Mouse (Mus musculus): ENCODE results near the gene Stbd1.

The Stbd1 gene

DNA sequence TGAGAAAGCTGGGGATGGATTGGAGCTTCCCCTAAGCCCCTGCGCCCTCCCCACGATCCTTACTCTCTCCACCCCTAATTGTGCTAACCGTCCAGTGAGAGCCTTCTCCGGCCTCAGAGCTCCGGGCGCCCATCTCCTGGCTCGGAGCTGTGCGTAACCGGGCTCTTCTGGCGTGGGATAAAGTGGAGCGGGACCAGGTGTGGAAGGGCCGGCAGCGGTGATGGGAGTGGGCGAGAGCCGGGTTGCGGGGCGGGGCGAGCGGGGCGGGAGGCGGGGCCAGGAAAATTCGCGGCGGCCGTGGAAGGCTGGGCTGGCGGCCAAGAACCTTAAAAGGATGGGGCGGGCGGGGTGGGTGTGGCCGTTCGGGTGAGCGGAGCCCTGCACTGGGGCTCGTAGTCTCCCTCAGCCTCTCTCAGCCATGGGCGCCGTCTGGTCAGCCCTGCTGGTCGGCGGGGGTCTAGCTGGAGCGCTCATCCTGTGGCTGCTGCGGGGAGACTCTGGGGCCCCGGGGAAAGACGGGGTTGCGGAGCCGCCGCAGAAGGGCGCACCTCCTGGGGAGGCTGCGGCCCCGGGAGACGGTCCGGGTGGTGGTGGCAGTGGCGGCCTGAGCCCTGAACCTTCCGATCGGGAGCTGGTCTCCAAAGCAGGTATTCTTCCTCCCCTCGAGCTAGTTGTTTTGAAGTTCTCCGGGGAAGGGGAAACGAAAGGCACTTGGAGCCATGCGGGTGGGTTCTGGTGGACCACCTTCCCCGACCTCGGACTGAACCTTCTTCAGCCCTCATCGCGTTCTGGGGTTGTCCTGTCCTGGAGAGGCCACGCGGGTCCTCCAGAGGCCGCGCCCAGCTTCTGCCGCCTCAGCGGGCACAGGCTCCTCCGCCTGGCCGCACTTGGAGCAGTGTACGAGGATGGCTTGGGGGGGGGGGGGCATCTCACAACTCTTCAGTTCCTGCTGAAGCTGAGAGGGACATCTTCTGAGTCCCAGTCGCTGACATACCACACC, at the start of gene Stbd1:
Gene Stbd1, plus strand, starts transcription at position 351 of the 1,000 bp plus-strand sequence.
- DNase-seq (ENCODE audit: inconsistent ontology term), result peak; percentile 85

DNA sequence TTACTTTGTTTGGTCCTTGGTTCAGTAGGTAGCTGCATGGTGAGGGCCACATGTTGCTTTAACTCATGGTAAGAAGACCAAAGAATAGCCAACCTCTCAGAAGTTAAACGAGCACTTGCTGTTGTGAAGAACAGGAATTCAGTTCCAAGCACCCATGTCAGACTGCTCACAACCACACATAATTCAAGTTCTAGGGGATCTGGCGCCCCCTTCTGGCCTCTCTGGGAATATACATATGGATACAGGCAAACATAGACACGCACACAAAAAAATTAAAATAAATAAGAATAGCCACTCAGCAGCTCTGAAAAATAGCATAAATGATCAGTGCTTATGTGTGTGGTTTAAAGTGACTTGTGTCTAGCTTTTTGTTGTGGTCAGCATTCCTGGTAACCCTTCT, 48.9 kb upstream of the Stbd1 start:
- no peak for DNase-seq (ENCODE audit: inconsistent ontology term)

DNA sequence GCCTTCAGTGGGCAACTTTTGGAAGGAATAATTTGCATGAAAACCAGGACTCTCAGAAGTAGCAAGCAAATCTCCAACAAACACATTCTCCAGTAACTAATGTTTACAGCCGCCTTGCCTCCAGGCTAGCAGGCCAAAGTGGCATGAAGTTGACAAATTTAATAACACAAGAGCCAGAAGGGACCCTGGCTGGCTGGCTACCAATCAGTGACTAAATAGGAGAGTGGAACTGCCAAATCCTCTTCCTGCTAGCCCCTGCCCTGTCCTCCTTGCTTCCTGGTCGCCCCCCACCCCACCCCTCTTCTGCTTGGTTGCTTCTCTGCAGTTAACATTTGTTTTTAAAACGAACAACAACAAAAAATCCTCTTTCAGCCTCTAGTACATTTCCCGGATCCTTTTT, 48.4 kb upstream of the Stbd1 start:
- peak; percentile 25 for DNase-seq (ENCODE audit: inconsistent ontology term)

DNA sequence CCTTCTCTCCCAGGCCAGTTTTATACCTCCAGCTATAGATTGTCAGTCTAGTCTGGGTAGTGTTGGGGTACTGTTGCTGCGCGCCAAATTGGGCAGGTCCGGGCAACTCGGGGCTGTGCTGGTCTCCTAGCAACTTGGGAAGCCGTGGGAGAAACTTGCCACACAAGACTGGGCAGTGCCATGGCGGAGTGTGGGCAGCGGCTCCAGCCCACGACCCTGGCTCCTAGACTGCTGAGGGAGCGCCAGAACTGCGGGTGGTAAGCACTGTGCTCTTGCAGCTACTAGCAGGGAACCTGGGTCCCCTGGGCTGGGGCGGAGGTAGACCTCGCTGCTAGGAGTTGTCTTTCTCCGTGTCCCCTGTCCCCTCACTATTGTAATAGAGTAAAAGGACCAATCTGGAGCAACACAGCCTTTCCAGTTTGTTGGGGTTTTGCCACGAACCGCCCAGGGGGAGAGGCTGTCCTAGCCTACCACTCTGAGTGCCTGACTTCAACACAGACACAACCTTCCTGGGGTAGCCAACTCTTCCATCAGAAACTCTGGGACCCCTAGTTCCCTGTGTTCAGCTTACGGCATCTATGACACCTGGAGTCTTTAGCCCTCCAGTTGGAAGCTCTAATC, 47.8 kb upstream of the Stbd1 start, which contains the start of gene Fam47e:
Gene Fam47e, plus strand, starts transcription at position 179 of the 621 bp plus-strand sequence.
- DNase-seq (ENCODE audit: inconsistent ontology term), result peak; percentile 32

DNA sequence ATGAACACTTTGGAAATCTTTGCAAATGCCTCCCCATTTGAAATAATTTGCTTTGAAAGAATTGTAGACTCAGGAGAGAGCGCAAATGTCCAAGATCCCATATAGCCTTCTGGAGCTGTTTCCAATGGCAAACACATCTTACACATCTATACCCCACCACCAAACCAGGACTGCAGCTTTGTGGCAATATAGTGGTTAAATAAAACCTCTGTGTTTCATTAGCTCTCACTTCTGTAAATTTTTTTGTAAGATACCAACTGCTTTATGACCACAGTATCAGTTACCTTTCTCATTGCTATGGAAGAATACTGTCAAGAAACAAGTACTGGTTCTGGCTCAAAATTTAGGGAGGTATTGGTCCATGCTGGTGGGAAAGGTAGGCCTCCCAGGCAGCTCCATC, 46.9 kb upstream of the Stbd1 start:
- DNase-seq (ENCODE audit: inconsistent ontology term), result no peak

DNA sequence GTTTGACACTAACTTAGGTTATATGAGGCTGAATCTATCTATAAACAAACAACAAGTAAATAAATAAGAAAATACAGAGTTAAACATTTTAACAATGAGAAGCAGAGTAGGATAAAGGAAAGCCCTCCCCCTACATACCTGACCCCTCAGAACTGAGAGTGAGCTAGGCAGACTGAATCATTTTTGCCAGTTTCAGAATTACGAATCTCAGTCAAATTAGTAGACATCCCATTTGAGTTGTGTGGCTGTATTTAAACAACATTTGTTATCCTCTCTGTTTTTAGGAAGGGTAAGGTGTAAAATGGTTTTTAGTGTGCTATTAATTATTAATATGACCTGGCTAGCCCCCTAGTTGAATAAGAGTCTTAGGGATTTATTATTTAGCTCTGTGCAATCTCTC, 45.3 kb upstream of the Stbd1 start:
- DNase-seq (ENCODE audit: inconsistent ontology term), result no peak

DNA sequence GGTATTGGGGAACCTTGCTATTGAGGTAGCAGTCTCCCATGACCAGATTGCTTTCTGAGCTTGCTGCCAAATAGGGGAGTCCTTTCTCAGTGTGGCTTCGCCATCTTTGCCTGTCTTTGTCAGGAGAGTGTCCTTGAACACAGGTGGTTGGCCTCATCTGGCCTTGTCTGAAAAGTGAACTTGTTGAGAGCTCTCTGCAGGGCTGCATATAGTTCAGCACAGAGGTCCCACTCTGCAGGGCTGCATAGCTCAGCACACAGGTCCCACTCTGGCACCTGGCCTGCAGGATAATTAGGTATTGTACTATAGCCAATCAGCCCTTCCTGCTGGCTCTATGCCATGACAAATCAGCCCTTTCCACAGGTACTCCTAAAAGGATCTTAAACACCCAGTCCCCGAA, 42.6 kb upstream of the Stbd1 start:
- DNase-seq (ENCODE audit: inconsistent ontology term), result no peak

DNA sequence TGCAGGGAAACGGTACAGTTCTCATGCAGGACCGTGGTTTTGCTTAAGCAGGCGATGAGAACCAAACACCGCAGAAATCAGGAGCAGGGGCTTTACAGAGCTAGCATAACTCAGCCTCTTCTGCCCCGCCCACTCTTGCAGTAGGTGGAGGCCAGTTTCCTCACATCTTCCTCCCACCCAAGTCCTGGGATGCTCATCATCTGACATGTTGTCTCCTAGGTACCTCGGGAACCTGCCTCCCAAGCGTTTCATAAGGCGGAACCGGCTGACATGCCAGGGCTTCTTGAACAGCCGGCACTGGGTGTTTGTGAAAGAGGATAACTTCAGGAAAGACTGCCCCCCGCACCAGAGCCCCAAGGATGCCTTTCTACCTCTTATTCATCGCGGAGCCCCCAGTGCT, 40.8 kb upstream of the Stbd1 start:
- no peak for DNase-seq (ENCODE audit: inconsistent ontology term)

DNA sequence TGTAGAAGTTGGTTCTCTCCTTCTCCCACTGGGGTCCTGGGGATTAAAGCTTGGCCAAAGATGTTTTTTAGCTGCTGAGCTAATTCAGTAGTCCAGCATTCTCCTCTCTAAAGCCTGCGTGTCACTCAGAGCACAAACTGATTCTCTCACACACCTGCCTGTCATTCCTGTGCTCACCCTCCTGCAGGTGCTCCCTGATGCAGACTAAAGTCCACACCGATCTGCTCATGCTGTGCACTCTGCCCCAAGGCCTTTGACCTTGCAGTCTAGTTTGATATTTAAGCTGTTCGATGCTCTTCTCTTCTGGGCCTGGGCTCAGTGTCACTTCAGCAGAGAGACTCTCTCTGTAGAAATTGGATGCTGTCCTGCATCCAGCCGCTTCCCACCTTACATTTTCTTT, 31.6 kb upstream of the Stbd1 start:
- DNase-seq (ENCODE audit: inconsistent ontology term), result no peak

DNA sequence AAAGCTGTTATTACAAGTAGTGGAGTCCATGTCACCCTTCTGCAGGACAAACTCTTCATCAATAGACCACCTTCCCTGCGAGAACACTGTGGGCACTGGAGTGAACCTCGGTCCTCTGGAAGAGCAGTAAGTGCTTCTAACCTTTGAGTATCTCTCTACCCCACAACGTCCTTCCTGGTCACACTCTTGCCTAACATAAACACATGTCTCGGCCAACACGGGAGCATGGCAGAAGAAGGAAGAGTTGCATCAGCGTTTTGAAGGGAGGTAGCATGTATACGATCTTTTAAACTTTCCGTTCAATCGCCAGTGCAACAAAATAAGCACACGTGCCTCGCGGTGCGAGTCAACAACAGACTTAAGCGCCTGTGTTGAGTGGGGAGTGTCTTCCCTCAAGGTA, 23.3 kb upstream of the Stbd1 start:
- no peak for DNase-seq (ENCODE audit: inconsistent ontology term)

DNA sequence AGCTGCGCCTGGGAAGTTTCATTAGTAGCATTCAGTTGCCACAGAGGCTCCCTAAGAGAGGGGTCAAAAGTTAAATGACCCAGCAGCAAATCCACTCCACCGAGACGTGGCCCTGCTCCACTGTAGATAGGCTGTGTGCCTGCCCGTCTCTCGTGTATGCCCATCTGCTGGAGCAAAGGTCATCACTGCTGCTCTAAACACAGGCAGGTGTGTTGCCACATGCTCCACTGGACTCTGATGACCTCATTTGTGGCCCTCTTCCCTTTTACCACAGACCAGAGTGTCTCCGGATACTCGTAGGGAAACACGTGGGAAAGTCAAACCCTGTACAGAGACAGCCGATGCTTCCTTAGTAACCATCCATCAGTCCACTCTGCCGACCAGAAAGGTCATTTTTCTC, 16.9 kb upstream of the Stbd1 start:
- DNase-seq (ENCODE audit: inconsistent ontology term), result no peak

DNA sequence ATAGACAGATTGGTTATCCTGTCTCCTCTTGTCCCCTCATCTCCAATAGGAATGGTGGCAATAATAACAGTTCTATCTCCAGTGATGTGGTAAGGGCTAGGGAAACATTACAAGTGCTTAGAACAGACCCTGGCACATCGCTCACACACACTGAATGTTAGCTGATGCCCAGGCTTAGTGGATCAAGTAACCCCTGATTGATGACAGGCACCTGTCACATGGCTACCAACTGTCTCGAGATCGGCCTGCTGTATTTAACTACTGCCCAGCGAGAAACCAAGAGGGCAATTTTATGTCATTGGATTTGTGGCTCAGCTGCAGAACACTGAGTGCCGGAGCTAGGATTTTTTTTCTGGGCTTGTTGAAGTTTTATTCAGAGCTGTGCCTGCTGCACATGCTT, 7.8 kb upstream of the Stbd1 start:
- no peak for DNase-seq (ENCODE audit: inconsistent ontology term)

DNA sequence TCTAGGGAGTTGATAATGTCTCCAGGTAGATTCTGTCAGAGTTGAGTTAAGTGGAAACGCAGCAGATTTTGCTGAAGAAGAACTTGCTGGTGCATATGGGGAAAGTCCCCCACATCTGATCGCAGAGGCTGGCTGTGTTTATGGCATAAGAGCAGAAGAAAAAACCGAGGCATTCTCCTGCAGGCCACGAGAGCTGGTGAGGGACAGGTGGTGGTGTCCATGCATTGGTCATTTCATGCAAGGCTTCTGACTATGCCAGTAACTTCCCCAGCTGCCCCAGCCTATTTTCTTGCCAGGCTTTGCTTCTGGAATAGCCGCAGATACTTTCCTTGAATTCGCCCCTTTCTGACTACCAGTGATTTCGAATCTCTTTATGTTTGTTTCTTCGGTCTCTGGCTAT, 6.0 kb upstream of the Stbd1 start:
- DNase-seq (ENCODE audit: inconsistent ontology term), result no peak

DNA sequence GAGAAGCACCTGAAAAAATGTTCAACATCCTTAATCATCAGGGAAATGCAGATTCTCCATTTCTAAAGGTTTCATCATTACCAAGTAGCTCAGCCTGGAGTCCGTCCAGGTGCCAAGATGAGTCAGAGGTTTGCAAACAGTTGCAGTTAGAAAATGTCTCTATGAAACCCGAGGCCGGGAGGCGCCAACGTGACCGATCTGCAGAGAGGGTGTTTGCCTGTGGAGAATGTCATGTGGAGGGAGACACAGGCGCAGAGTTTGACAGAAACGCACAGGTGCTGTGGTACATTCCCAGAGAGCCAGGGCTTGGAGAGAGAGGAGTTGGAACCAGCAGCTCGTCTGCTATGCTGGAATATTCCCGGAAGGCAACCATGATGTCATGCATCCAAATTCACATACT, 3.8 kb upstream of the Stbd1 start:
- DNase-seq (ENCODE audit: inconsistent ontology term), result peak; percentile 33

DNA sequence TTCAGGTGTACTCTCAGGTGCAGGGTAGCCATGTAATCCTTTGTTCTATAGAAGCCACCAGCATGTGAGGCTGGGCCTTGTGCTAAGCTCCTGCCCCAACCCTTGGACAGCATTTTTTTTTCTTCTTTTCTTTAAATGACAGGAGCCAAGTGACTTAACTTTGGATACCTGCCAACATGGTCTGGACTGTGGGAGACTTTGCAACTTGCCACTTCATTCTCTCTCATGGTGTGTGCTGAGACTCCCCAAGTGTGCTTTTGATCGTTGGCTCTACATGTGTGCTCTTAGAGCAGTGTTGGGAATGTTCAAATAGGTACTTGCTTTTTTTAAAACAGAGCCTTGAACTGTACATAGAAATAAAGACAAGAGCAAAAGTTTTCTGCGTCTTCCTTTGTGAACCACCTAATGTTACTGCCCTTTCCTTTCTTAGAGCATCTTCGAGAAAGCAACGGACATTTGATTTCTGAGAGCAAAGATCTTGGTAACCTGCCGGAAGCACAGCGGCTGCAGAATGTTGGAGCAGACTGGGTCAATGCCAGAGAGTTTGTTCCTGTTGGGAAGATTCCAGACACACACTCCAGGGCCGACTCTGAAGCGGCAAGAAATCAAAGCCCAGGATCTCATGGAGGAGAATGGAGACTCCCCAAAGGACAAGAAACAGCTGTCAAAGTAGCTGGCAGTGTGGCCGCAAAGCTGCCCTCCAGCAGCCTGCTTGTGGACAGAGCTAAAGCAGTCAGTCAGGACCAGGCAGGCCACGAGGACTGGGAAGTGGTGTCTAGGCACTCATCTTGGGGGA, 1.8 kb downstream of the Stbd1 start:
- no peak for DNase-seq (ENCODE audit: inconsistent ontology term)

DNA sequence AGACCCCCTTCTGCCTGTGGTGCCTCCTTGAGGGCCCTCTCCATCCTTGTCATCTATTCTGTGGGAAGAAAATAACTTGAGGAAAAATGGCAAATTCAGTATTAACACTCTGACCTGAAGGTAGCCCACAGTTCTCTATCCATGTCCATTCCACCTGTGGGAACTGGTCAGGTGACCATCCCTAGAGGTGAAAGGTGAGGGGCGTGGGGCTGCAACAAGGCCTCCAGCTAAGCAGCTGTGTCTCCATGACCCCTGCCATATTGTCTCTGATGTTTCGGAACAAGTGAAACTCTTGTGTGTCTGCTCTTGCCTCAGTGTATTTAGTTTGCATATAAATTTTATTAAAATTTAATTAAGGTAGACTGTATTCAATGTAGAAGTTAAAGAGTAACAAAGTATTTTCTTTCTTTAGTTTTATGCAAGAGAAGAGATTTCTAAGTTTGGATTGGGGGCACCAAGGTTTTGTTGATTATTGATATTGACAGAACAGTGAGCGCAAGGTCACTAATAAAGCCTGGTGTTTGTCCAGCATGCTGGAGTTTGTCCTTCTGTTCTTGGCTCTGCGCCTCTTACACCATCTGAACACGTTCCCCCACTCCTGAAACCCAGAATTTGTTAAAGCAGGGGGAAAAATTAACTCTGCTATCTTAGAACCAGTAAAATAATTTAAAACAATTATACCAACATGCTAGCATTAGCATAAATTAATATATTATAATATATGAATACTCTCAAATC, 4.8 kb downstream of the Stbd1 start:
- DNase-seq (ENCODE audit: inconsistent ontology term), result no peak

DNA sequence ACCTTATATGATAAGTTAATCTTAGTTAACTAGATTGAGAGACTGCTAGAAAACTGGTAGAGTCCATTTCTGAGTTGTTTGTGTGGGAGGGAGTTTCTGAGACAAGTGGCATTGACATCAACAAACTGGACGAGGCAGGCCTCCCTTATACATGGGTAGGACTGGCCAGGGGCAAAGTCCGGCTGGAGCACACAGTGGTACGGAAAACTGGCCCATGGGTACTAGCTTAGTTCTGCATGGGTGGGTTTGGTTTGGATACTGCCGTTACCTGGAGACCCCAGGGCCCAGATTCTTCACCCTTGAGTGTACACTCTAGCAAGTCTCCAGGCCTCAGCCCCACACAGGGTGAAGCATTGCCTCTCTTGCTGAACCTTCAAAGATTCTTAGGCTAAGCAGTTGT, 9.9 kb downstream of the Stbd1 start:
- no peak for DNase-seq (ENCODE audit: inconsistent ontology term)

DNA sequence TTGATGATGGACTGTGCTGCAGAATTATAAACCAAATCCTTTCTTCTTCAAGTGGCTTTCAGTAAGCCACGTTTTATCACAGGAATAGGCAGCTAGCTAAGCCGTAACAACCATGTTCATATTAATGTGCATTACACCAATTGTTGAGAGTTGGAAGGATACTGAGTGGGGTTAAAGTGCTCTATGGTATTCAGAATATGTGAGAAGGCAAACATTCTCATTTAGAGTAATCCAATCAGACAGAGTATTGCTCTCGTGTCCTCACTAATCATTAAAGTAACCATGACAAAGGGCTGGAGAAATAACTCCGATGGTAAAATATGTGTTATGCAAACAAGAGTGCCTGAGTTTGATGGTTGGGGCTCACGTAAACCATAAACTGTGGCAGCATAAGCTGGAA, 19.0 kb downstream of the Stbd1 start:
- DNase-seq (ENCODE audit: inconsistent ontology term), result no peak

DNA sequence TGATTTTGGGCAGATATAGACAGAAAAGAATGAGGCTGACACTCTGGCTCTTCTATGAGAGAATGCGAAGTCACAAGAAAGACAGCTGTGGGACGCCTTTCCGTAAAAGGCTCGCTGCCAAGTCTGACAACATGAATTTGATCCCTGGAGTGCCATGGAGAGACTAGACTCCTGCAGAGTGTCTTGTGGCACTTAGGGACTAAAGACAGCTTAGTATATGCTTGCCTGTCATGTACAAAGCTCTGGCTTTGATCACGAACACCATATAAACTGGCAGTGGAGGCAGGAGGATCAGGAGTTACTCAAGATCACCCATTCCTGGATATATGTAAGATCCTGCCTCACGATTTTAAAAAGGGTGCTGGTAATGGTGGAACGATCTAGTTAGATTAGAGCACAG, 25.1 kb downstream of the Stbd1 start:
- DNase-seq (ENCODE audit: inconsistent ontology term), result no peak

DNA sequence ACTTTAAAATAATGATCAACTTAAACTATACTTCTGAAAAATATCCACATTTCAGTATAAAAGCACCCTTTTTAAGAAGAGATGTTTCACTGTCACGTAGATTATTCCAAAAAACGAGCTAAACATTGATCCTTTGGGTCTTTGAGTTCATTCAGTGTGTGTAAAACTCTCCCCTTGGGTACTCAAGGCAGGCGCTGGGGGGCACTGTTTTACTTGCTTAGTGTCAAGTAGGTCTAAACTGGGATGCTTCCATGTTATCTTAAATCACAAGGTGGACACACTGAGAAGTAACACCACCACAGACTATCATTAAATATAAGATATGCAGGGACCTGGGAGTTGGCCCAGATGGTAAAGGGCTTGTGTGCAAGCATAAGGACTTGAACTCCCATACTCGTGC, 30.7 kb downstream of the Stbd1 start:
- no peak for DNase-seq (ENCODE audit: inconsistent ontology term)

DNA sequence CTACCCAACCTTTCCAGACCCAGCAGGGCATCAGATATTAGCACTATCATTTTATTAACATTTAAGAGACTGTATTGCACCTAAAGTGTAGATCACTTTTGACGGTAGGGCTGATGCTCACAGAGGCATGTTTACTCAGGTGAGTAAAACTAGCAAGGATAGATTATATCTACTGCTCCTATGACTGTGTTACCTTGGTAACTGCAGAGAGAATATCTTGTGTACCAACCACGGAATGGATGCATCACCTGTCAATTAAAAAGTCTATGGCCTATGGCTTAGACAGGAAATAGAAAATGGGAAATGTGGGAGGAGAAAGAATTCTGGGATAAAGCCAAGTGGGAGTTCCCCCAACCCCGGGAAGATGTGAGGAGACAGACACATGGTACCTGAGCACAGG, 32.1 kb downstream of the Stbd1 start:
- DNase-seq (ENCODE audit: inconsistent ontology term), result no peak

DNA sequence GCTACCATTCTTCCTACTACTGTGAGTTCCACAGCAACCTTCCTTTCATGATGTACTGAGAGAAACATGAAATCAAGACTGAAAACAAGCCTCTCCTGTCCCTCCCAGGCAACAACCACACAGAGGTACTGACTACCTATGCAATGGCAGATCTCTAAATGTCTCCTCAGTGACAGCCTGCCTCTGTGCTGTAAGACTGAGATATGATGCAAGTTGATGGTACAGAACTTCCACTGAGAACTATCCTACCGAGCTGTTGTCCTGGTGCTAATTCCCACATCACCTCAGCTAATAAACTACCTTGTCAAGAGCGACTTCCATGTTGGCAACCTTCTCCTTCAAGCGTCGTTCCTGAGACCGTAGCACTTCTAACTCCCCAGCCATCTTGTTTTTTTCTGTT, 33.0 kb downstream of the Stbd1 start:
- DNase-seq (ENCODE audit: inconsistent ontology term), result no peak

Measured in Muller cell, postnatal 12 days (primary cell).